Mouse (Mus musculus) gastrocnemius, adult 2 months (tissue): ENCODE data around the gene Fsd1l. TPM values are rescaled to one million over a fixed set of nuclear protein-coding genes. Genes with fewer than 3 reads are reported as not detected.
"Not testable (repeated sequence)": the region's sequence is repeated elsewhere in the genome, so short reads cannot be mapped to it uniquely, and the experiment has no call there.

Experiments used
- DNase-seq: peaks from one replicate; pipeline ENCODE4 v3.0.0; 2022
- H3K27ac ChIP-seq: fragments of 200-600 bp; 2 replicates; pipeline ENCODE4 v1.8.1; 2022; ENCODE audit warnings: mild to moderate bottlenecking
- H3K4me3 ChIP-seq: fragments of 200-600 bp; 2 replicates; pipeline ENCODE4 v1.8.1; 2022; ENCODE audit warnings: mild to moderate bottlenecking, moderate library complexity
- CTCF ChIP-seq: fragments of 200-600 bp; IDR thresholded peaks from 2 replicates; pipeline ENCODE4 v1.8.1; 2022; ENCODE audit warnings: antibody characterized with exemption, mild to moderate bottlenecking, moderate library complexity
- intact Hi-C: fragments of 180-260 bp; cut with DNase I; formaldehyde crosslinking; loops from one replicate; pipeline ENCODE4 v1.15.1; 2025
- total RNA-seq, 2 experiments: library from RNA; stranded (reverse); gene quantifications; 2 replicates each; pipeline ENCODE4 v1.2.3; 2021

The Fsd1l gene
- total RNA-seq, 2 experiments from 2014 or later: 10.7 to 12.8 TPM

GRCm38 (mm10) chr4:53637269-53637909, 6.1 kb downstream of the Fsd1l start:
- Histone ChIP-seq H3K27ac (peak overlapping the region; percentile 41; the same call in 1 of the 2 replicates), H3K4me3 (no peak overlapping the region)
- no peak for DNase-seq
- no peak for TF ChIP-seq CTCF
- intact Hi-C loops: no loop called here

GRCm38 (mm10) chr4:53638549-53639123, 7.4 kb downstream of the Fsd1l start:
- H3K27ac ChIP-seq: peak overlapping the region; percentile 59
- no peak overlapping the region; the same call in 1 of the 2 replicates for H3K4me3 ChIP-seq
- no peak for TF ChIP-seq CTCF
- DNase-seq: peak; percentile 31
- intact Hi-C loops: no loop called here

- intact Hi-C loops: no loop called here
- no peak for TF ChIP-seq CTCF
- DNase-seq: no peak
- Histone ChIP-seq H3K27ac (no peak overlapping the region), H3K4me3 (no peak overlapping the region)
Observed at GRCm38 (mm10) chr4:53658029-53658428, 26.8 kb downstream of the Fsd1l start.

GRCm38 (mm10) chr4:53660711-53661110, 29.4 kb downstream of the Fsd1l start:
- no peak overlapping the region for H3K27ac ChIP-seq
- TF ChIP-seq CTCF: no peak
- intact Hi-C loops: no loop called here
- DNase-seq: no peak
- no peak overlapping the region for H3K4me3 ChIP-seq

GRCm38 (mm10) chr4:53682092-53682491, 50.8 kb downstream of the Fsd1l start:
- no peak overlapping the region for H3K4me3 ChIP-seq
- H3K27ac ChIP-seq: no peak overlapping the region
- intact Hi-C loops: no loop called here
- no peak for DNase-seq
- no peak for TF ChIP-seq CTCF

- Histone ChIP-seq H3K4me3 (no peak overlapping the region), H3K27ac (no peak overlapping the region)
- intact Hi-C loops: no loop called here
- no peak for TF ChIP-seq CTCF
- no peak for DNase-seq
Observed at GRCm38 (mm10) chr4:53688965-53689364, 57.7 kb downstream of the Fsd1l start.

- Histone ChIP-seq H3K4me3 (no peak overlapping the region), H3K27ac (no peak overlapping the region)
- intact Hi-C loops: no loop called here
- no peak for TF ChIP-seq CTCF
- DNase-seq: no peak
Observed at GRCm38 (mm10) chr4:53691418-53691817, 60.1 kb downstream of the Fsd1l start.

- DNase-seq, H3K27ac ChIP-seq, H3K4me3 ChIP-seq, intact Hi-C loops: not testable (repeated sequence)
Observed at GRCm38 (mm10) chr4:53709166-53709565, 77.9 kb downstream of the Fsd1l start.

- TF ChIP-seq CTCF: no peak
- Histone ChIP-seq H3K4me3 (no peak overlapping the region), H3K27ac (no peak overlapping the region)
- intact Hi-C loops: no loop called here
- no peak for DNase-seq
Observed at GRCm38 (mm10) chr4:53710021-53710420, 78.8 kb downstream of the Fsd1l start.

GRCm38 (mm10) chr4:53710555-53711328, 79.5 kb downstream of the Fsd1l start:
- Histone ChIP-seq H3K27ac (no peak overlapping the region), H3K4me3 (no peak overlapping the region)
- TF ChIP-seq CTCF: no peak
- DNase-seq: no peak
- intact Hi-C loops: no loop called here

- TF ChIP-seq CTCF: no peak
- no peak for DNase-seq
- intact Hi-C loops: no loop called here
- Histone ChIP-seq H3K27ac (peak within 1 kb of the TSS; percentile 93), H3K4me3 (peak within 1 kb of the TSS; percentile 79)
Observed at GRCm38 (mm10) chr4:53713704-53714050, 82.4 kb downstream of the Fsd1l start, which contains the start of gene Fktn. Gene Fktn (plus strand): TSS chr4:53713998.

- TF ChIP-seq CTCF: no peak
- peak; percentile 93 for DNase-seq
- H3K4me3 ChIP-seq: peak overlapping the region; percentile 79
- H3K27ac ChIP-seq: peak overlapping the region; percentile 93
- intact Hi-C loops: no loop called here
Observed at GRCm38 (mm10) chr4:53714051-53714814, 83.0 kb downstream of the Fsd1l start.

GRCm38 (mm10) chr4:53715977-53716376, 84.7 kb downstream of the Fsd1l start:
- peak; percentile 55 for TF ChIP-seq CTCF
- Histone ChIP-seq H3K4me3 (no peak overlapping the region), H3K27ac (no peak overlapping the region; the same call in 1 of the 2 replicates)
- peak; percentile 53 for DNase-seq
- intact Hi-C loops: no loop called here
